Mouse (Mus musculus): ENCODE data around the gene Snrnp35.
"Not testable (repeated sequence)": the region's sequence is repeated elsewhere in the genome, so short reads cannot be mapped to it uniquely, and the experiment has no call there.

The Snrnp35 gene

GRCm38 (mm10) chr5:124482966-124483654 is at the start of gene Snrnp35:
Gene Snrnp35, plus strand, starts transcription at chr5:124483134.
- DNase-seq (ENCODE audit: low read depth, low spot score) = peak; percentile 98

- DNase-seq (ENCODE audit: low read depth, low spot score) = peak; percentile 59
Observed at GRCm38 (mm10) chr5:124438229-124438628, 44.7 kb upstream of the Snrnp35 start.

GRCm38 (mm10) chr5:124438746-124439145 is 44.2 kb upstream of the Snrnp35 start:
- DNase-seq (ENCODE audit: low read depth, low spot score) = no peak

GRCm38 (mm10) chr5:124439447-124440093 is 43.4 kb upstream of the Snrnp35 start, which contains the start of gene Kmt5a:
Gene Kmt5a, plus strand, starts transcription at chr5:124439930.
- DNase-seq (ENCODE audit: low read depth, low spot score) = peak; percentile 98

GRCm38 (mm10) chr5:124440094-124440701 is 42.7 kb upstream of the Snrnp35 start:
- DNase-seq (ENCODE audit: low read depth, low spot score) = peak; percentile 81

GRCm38 (mm10) chr5:124442628-124443027 is 40.3 kb upstream of the Snrnp35 start:
- DNase-seq (ENCODE audit: low read depth, low spot score) = no peak

- DNase-seq (ENCODE audit: low read depth, low spot score) = no peak
Observed at GRCm38 (mm10) chr5:124444208-124444607, 38.7 kb upstream of the Snrnp35 start.

- DNase-seq (ENCODE audit: low read depth, low spot score) = peak; percentile 87
Observed at GRCm38 (mm10) chr5:124444661-124445561, 38.0 kb upstream of the Snrnp35 start.

GRCm38 (mm10) chr5:124445621-124446293 is 37.2 kb upstream of the Snrnp35 start:
- peak; percentile 60 for DNase-seq (ENCODE audit: low read depth, low spot score)

- peak; percentile 43 for DNase-seq (ENCODE audit: low read depth, low spot score)
Observed at GRCm38 (mm10) chr5:124446301-124446881, 36.5 kb upstream of the Snrnp35 start.

GRCm38 (mm10) chr5:124449494-124449893 is 33.4 kb upstream of the Snrnp35 start:
- DNase-seq (ENCODE audit: low read depth, low spot score) = no peak

- no peak for DNase-seq (ENCODE audit: low read depth, low spot score)
Observed at GRCm38 (mm10) chr5:124450051-124450450, 32.9 kb upstream of the Snrnp35 start.

GRCm38 (mm10) chr5:124450641-124451340 is 32.1 kb upstream of the Snrnp35 start:
- DNase-seq (ENCODE audit: low read depth, low spot score) = no peak

GRCm38 (mm10) chr5:124452494-124453228 is 30.3 kb upstream of the Snrnp35 start:
- DNase-seq (ENCODE audit: low read depth, low spot score) = no peak

- no peak for DNase-seq (ENCODE audit: low read depth, low spot score)
Observed at GRCm38 (mm10) chr5:124453339-124454081, 29.4 kb upstream of the Snrnp35 start.

GRCm38 (mm10) chr5:124454082-124454419 is 28.9 kb upstream of the Snrnp35 start:
- no peak for DNase-seq (ENCODE audit: low read depth, low spot score)

- no peak for DNase-seq (ENCODE audit: low read depth, low spot score)
Observed at GRCm38 (mm10) chr5:124456762-124457161, 26.2 kb upstream of the Snrnp35 start.

- not testable (repeated sequence) for DNase-seq (ENCODE audit: low read depth, low spot score)
Observed at GRCm38 (mm10) chr5:124460922-124461321, 22.0 kb upstream of the Snrnp35 start.

Data from CD4-positive helper T cell, adult 2 months (primary cell).